Mouse (Mus musculus) myocyte (in vitro differentiated cells): ENCODE results near the gene Osbpl3.

ENCODE experiments used
- POLR2A ChIP-seq: IDR thresholded peaks from one replicate; pipeline ENCODE4 v1.6.1; 2011; ENCODE audit warnings: low read depth, mild to moderate bottlenecking, control low read depth, moderate library complexity; ENCODE audit not compliant: insufficient read length
- REST ChIP-seq: IDR thresholded peaks from one replicate; pipeline ENCODE4 v1.6.1; 2011; ENCODE audit warnings: mild to moderate bottlenecking, control low read depth, moderate library complexity; ENCODE audit not compliant: insufficient read depth, insufficient read length
- SRF ChIP-seq: IDR thresholded peaks from one replicate; pipeline ENCODE4 v1.6.1; 2011; ENCODE audit warnings: low read depth; ENCODE audit not compliant: control insufficient read depth, insufficient read length
- USF1 ChIP-seq: IDR thresholded peaks from one replicate; pipeline ENCODE4 v1.6.1; 2011; ENCODE audit warnings: low read depth, mild to moderate bottlenecking, control low read depth, moderate library complexity

DNA sequence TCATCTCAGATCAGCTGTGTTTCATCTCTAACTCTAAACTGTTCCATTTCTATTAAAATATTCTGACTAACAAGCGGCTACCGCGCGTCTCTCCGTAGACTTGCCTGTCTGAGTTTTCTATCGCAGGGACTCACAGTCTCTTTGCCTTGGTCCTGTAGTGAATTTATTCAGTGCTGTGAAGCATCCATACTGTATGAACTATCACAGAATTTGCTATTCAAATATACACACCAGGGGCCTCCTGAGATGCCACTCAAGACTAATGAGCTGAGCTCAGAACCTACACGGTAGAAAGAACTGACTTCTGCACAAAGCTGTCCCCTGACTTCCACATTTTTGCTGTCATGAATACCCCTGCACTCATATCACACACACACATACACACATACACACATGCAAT is 154.9 kb downstream of the Osbpl3 start:
- TF ChIP-seq REST, result no peak
- TF ChIP-seq SRF, result no peak
- no peak for TF ChIP-seq USF1
- TF ChIP-seq POLR2A, result no peak
